Mouse (Mus musculus): ENCODE data around the gene Pigs. TPM values are rescaled to one million over a fixed set of nuclear protein-coding genes. Genes with fewer than 3 reads are reported as not detected.

Gene Pigs
- total RNA-seq (2023): 10 to 100 TPM; 58.7 to 61.3 TPM

DNA sequence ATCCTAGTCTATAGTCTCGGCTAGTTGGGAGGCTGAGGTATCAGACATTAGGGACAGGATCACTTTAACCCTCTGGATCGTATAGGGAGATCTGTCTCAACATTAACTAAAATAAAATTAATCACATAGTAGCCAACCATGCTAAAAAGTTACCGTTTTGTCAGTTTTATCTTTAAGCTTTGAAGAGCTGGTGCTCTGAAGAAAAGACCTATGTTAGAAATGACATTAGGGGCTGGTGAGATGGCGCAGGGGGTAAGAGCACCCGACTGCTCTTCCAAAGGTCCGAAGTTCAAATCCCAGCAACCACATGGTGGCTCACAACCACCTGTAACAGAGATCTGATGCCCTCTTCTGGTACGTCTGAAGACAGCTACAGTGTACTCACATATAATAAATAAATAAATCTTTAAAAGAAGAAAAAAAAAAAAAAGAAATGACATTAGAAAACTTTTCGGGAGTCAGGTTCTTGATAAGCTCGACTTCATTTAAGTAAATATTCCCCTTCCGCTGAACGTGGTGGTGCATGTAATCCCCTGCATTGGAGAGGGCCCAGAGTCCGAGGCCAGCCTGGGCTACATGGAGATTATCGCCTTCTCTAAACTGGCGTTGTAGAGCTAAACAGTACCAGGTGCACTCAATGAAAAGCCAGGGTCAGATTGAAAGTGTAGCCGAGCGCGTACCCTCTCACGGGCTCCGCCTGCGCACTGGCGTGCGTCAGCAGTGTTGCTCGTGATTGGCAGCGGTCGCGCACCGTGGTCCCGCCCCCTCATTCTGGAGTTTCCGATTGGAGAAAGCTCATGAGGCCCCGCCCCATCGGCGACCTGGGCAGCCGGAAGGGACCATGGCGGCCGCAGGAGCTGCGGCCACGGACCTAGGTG, at the start of gene Pigs:
TSS of gene Pigs (plus strand) at position 782 of the 878 bp plus-strand sequence.

DNA sequence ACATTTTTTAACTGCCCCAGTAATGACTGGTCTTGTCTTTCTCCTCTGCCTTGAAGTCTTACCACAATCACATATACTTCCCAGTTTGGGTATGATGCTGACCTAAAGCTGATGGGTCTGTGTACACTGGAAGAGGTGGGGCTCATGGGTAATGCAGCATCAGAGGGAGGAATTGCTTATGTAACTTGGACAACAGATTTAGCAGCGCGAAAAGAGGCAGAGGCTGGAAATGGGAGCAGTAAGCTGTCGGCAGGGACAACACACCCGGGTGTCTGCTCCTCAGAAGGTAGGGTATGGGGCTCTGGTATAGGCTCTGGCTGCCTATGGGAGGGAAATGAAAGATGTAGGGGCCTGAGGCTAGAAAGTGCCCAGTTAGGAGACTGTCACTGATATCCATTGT, 37.6 kb upstream of the Pigs start, which contains the start of gene BC030499:
TSS of gene BC030499 (plus strand) at position 188 of the 400 bp plus-strand sequence.

DNA sequence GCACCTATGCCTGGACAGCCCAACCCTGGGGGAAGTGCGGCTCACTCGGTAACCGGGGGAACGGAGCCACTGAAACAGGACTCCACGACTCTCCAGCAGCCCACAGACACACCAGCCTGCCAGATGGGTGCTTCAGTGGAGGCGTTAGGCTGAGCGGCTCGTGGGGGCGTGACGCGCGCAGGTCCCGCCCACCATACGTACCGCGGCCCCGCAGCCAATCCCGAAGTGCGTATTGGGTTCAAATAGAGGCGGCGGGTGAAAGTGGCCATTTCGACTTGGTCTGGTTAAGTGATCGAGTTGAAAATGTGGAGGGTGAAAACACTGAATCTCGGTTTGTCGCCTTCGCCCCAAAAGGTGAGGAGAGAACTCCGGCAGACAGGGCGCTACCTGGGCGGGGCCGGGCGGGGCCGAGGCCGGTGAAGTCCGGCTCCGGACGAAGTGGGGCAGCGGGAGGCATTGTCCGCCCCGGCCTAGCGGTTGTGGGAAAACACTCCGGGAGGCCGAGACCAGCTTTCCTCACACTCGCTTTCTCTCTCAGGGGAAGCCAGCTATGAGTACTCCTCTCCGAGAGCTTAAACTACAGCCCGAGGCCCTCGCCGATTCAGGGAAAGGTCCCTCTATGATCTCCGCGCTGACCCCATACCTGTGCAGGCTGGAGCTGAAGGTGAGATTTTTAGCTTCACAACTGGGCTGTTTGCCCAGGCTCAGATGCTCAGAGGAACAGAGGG, 26.7 kb upstream of the Pigs start, which contains the start of gene Spag5:
TSS of gene Spag5 (plus strand) at position 173 of the 728 bp plus-strand sequence.

DNA sequence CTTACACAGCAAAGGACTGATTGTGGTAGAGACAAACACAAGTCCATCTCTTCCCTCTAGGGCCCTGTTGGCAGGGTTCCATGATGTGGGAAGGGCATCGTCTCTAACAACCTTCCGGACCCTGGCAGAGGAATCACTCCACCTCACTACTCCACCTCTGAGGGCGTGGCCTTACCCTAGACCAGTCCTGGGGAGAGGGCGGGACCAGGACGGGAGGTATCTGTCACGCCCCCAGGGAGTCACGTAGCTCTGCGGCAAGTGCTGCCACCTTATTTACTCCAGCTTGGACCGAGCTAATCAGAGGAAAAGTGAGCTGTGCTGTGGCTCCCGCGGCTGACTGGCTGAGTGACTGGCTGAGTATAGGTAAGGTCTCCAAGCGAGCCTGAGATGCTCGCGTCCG, 5.4 kb upstream of the Pigs start, which contains the start of gene Aldoc:
TSS of gene Aldoc (plus strand) at position 109 of the 400 bp plus-strand sequence.

DNA sequence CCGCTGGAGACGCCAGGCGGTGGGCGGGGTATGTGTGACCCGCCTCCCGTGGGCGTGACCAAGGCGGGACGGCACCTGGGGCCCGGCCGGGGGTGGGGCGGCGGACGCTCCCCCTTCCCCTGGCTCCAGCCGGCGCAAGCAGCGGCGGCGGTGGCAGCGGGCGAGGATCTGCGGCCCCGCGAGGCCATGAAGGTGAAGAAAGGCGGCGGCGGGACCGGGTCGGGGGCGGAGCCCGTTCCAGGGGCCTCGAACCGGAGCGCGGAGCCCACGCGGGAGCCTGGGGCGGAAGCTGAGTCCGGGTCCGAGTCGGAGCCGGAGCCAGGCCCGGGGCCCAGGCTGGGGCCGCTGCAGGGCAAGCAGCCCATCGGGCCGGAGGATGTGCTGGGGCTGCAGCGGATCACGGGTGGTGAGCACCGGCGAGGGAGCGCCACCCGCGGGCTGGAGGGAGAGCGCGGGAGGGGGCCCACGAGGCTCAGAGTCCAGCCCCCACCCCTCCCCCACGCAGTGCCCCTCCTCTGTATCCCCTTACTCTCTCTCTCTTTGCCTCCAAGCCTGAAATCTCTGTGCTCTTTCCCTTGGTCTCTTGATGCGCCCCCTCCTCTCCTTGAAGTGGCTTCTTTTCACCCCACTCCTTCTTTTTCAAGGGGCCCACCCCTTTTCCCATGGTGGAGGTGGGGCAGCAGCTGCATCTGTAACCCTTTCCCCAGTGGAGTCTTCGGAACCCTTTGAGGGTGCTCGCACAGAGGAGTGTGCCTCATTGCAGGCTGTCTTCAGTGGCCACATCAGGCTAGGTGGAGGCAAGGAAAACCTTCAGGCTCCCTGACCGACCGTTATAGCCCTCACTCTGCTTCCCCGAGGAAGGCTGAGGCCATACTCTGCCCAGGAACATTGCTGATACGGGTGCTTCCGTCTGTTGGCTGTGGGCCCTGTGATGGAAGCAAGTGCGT, 15.4 kb downstream of the Pigs start, which contains the start of gene Unc119:
TSS of gene Unc119 (plus strand) at position 102 of the 947 bp plus-strand sequence.

DNA sequence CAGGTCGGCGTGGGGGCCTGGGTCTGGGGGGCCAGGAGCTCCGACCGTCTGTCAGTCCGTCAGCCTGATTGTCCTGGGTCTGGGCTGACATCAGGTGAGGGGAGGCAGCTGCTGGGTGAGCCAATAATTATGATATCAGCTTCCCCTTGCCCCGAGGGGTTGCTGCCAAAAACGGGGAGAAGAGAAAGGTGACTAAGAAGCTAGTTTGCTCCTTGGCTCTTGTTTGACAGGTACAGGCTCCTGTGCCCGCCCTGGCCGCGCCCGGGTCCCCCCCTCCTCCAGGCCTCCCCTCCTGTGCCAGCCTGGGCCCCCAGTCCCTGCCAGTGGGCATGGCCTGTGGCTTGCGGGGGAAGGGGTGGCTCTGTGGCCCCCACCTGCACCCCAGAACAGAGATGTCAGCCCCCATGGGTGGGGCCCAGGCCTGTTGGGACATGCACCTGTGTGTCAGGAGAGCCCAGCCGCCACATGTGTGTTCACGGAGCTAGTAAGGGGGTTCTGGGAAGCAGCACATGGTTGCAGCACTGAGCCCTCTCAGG, 58.4 kb downstream of the Pigs start, which contains the start of gene Foxn1:
TSS of gene Foxn1 (minus strand) at position 51 of the 536 bp plus-strand sequence.

Other genes starting within 250 kb of the Pigs start
- 10 to 100 TPM; 25.1 to 36.1 TPM for gene Eral1, start 248.0 kb upstream of the Pigs start, total RNA-seq (2023)
- 10 to 100 TPM; 17.8 to 18.0 TPM for gene Fam222b, start 233.8 kb upstream of the Pigs start, total RNA-seq (2023)
- gene Traf4, start 162.8 kb upstream of the Pigs start, total RNA-seq (2023): 10 to 100 TPM; 50.9 to 57.5 TPM
- 10 to 100 TPM; 18.8 to 31.9 TPM for gene Nek8, start 151.7 kb upstream of the Pigs start, total RNA-seq (2023)
- gene Tlcd1, start 151.7 kb upstream of the Pigs start, total RNA-seq (2023): 1 to 10 TPM; 1.9 to 3.2 TPM
- gene Rpl23a, start 144.8 kb upstream of the Pigs start, total RNA-seq (2023): 1,000 to 10,000 TPM; 2,438 to 2,493 TPM
- gene Rab34, start 140.0 kb upstream of the Pigs start, total RNA-seq (2023): not detected
- not detected for gene Proca1, start 135.0 kb upstream of the Pigs start, total RNA-seq (2023)
- 10 to 100 TPM; 61.6 to 62.6 TPM for gene Sdf2, start 82.7 kb upstream of the Pigs start, total RNA-seq (2023)
- 10 to 100 TPM; 71.7 to 73.7 TPM for gene Supt6, start 82.4 kb upstream of the Pigs start, total RNA-seq (2023)
- 100 to 1,000 TPM; 133 to 141 TPM for gene 2610507B11Rik, start 66.7 kb upstream of the Pigs start, total RNA-seq (2023)
- gene BC030499, start 37.6 kb upstream of the Pigs start, total RNA-seq (2023): 1 to 10 TPM; 2.7 to 4.4 TPM
- gene Spag5, start 26.9 kb upstream of the Pigs start, total RNA-seq (2023): 1 to 10 TPM; 2.3 to 3.7 TPM
- 10 to 100 TPM; 45.7 to 48.3 TPM for gene Aldoc, start 5.4 kb upstream of the Pigs start, total RNA-seq (2023)
- gene Unc119, start 15.1 kb downstream of the Pigs start, total RNA-seq (2023): 10 to 100 TPM; 58.2 to 68.7 TPM
- not detected for gene Foxn1, start 58.1 kb downstream of the Pigs start, total RNA-seq (2023)
- not detected for gene Slc13a2, start 93.8 kb downstream of the Pigs start, total RNA-seq (2023)
- gene Slc46a1, start 137.3 kb downstream of the Pigs start, total RNA-seq (2023): under 1 TPM in 1 of 2 experiments, not detected in 1; 0.90 TPM
- gene Sarm1, start 169.3 kb downstream of the Pigs start, total RNA-seq (2023): 1 to 10 TPM; 2.5 to 2.9 TPM
- gene Vtn, start 170.7 kb downstream of the Pigs start, total RNA-seq (2023): not detected
- not detected for gene Sebox, start 175.0 kb downstream of the Pigs start, total RNA-seq (2023)
- gene Tmem199, start 183.8 kb downstream of the Pigs start, total RNA-seq (2023): 10 to 100 TPM; 37.6 to 40.0 TPM
- gene Poldip2, start 183.8 kb downstream of the Pigs start, total RNA-seq (2023): 10 to 100 TPM; 41.5 to 53.0 TPM
- 10 to 100 TPM; 16.6 to 19.0 TPM for gene Tnfaip1, start 207.9 kb downstream of the Pigs start, total RNA-seq (2023)
- gene Ift20, start 207.9 kb downstream of the Pigs start, total RNA-seq (2023): 10 to 100 TPM; 32.9 to 33.5 TPM
- gene Tmem97, start 222.4 kb downstream of the Pigs start, total RNA-seq (2023): 1 to 10 TPM; 5.5 to 6.2 TPM

Data from B cell, adult 67 days (primary cell).